In the genomic region with DNA sequence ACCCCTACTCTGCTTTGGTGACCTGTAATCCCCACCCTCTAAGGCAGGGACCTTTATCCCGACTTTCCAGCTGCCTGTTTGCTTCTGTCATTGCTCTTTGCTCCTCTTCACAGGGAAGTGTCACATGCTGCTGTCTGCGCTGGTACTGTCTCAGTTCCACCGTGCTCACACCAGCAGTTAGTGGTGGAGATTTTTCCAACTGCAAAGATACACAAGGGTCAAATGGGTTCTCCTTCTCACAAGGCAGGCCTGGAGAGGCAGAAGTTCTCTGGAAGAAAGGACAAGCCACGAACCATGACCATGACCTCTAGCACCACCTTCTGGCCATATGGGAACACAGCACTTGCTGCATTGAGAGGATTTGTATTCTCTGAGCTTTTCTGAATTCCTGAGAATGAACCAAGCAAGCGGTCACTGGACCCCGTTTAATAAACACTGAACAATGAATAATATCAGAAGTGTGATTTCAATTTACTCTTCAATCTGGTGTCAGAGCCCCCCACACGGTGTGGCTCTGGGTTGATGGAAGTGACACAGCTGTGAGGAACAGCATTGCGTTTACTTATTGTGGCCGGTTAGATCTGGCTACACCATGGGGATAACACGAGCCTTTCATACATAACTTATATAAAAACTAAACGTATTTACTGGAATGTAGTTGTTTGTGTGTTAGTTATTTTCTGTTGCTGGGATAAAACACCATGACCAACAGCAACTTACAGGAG, we compare ENCODE assay signal across 9 mouse cellular contexts. TPM values are rescaled to one million over a fixed set of nuclear protein-coding genes. Genes with fewer than 3 reads are reported as not detected.
DNase-seq lines count a peak whose midpoint lies in the region; ATAC-seq and TF ChIP-seq lines count a peak whose summit lies in the region.
"Had no signal": no experiment of that assay in that cellular context is flagged by ENCODE, and none has a peak within 500 bp of the region (broad histone marks: within the 10 kb centered on the region; RNA-seq: fewer than 3 reads in every experiment).

No protein-coding gene starts in this region.

- no peak overlapping the region for H3K4me3 ChIP-seq in left cerebral cortex, adult 2 months
- no peak overlapping the region for H3K4me3 ChIP-seq in forebrain, embryonic 10.5 days
- no peak overlapping the region for H3K4me3 ChIP-seq in hindbrain, embryonic 12.5 days
- H3K4me3 ChIP-seq in small intestine, adult 2 months (ENCODE audit: low read depth, low read length) = no peak overlapping the region
- H3K4me3 ChIP-seq: liver, embryonic 15.5 days had no signal

- no peak overlapping the region for H3K4me2 ChIP-seq in hindbrain, embryonic 12.5 days (replicated peaks)
- H3K4me2 ChIP-seq: liver, embryonic 15.5 days had no signal

- peaks cover 11% of the 10 kb centered on the region; the same call in 1 of the 2 replicates for H3K4me1 ChIP-seq in forebrain, embryonic 10.5 days
- H3K4me1 ChIP-seq in hindbrain, embryonic 12.5 days = peaks cover 3% of the 10 kb centered on the region; the same call in 1 of the 2 replicates
- H3K4me1 ChIP-seq in small intestine, adult 2 months (ENCODE audit: control insufficient read depth, insufficient read depth, insufficient read length, low read length) = no peaks in the 10 kb centered on the region

- H3K9ac ChIP-seq in hindbrain, embryonic 12.5 days = no peak overlapping the region
- H3K9ac ChIP-seq: liver, embryonic 15.5 days had no signal

- peak; percentile 52 to 63 for DNase-seq in left cerebral cortex, adult 2 months (ENCODE audit: extremely low spot score in 1 of 2, low spot score in 2 of 2)
- DNase-seq in left cerebral cortex, adult 11 months (ENCODE audit: low spot score) = no peak
- DNase-seq in c-Kit-negative CD71-positive TER-119-positive erythroid progenitor cells, embryonic 14.5 days (ENCODE audit: low read depth, low spot score) = peak; percentile 66
- peak; percentile 65 for DNase-seq in forebrain, embryonic 10.5 days (ENCODE audit: extremely low spot score, low spot score)
- peak; percentile 66 for DNase-seq in layer of hippocampus, adult 9-11 months

- H3K36me3 ChIP-seq in forebrain, embryonic 10.5 days (replicated peaks) = no peaks in the 10 kb centered on the region
- peaks cover 7% of the 10 kb centered on the region; the same call in 1 of the 2 replicates for H3K36me3 ChIP-seq in hindbrain, embryonic 12.5 days
- H3K36me3 ChIP-seq in small intestine, adult 2 months (ENCODE audit: control insufficient read depth, insufficient read depth, low read length) = no peaks in the 10 kb centered on the region

- no peak for TF ChIP-seq POLR2A in small intestine, adult 2 months (IDR thresholded peaks at IDR 0.05; ENCODE audit: low read depth, low read length)

- ATAC-seq in hindbrain, embryonic 12.5 days (ENCODE audit: low FRiP score) = peak; percentile 48; the same call in 1 of the 2 replicates
- peak; percentile 75 for ATAC-seq in megakaryocyte progenitor cell, adult 5-6 weeks (replicated peaks; ENCODE audit: poor library complexity)

- TF ChIP-seq CTCF in left cerebral cortex, adult 2 months (IDR thresholded peaks at IDR 0.05) = peak; percentile 82
- TF ChIP-seq CTCF in small intestine, adult 2 months (IDR thresholded peaks at IDR 0.05; ENCODE audit: extremely low read depth, insufficient read length, insufficient replicate concordance, low read depth, low read length) = peak; percentile 57; the same call in 1 of the 2 replicates

- no peaks in the 10 kb centered on the region for H3K9me3 ChIP-seq in forebrain, embryonic 10.5 days
- H3K9me3 ChIP-seq in hindbrain, embryonic 12.5 days (replicated peaks) = no peaks in the 10 kb centered on the region
- H3K9me3 ChIP-seq: liver, embryonic 15.5 days had no signal

- H3K27me3 ChIP-seq in forebrain, embryonic 10.5 days (ENCODE audit: poor library complexity, severe bottlenecking) = peaks cover 10% of the 10 kb centered on the region; the same call in 1 of the 2 replicates
- H3K27me3 ChIP-seq in hindbrain, embryonic 12.5 days = no peaks in the 10 kb centered on the region
- no peaks in the 10 kb centered on the region for H3K27me3 ChIP-seq in small intestine, adult 2 months (ENCODE audit: control insufficient read depth, insufficient read depth, low read length)

- intact Hi-C loops in left cerebral cortex, adult 2 months (cut with DNase I) = loop anchor here (1.0 kb wide), 1 partner anchor 107 kb away; no protein-coding TSS in a partner anchor

- no peak overlapping the region for H3K27ac ChIP-seq in left cerebral cortex, adult 2 months
- no peak overlapping the region for H3K27ac ChIP-seq in forebrain, embryonic 10.5 days
- H3K27ac ChIP-seq in hindbrain, embryonic 12.5 days = no peak overlapping the region
- no peak overlapping the region for H3K27ac ChIP-seq in small intestine, adult 2 months (ENCODE audit: insufficient read depth, low read depth, low read length)
- H3K27ac ChIP-seq: liver, embryonic 15.5 days had no signal

- 42% methylated on average over 11 of the region's 11 CpGs for WGBS in forebrain, embryonic 10.5 days
- WGBS in hindbrain, embryonic 12.5 days = 37% methylated on average over 11 of the region's 11 CpGs
- WGBS in small intestine, adult 2 months = 27% methylated on average over 11 of the region's 11 CpGs

RNA-seq across cellular contexts. Expression of gene Adra1d, which starts 32.0 kb away (rescaled TPM):
- 10 to 100 TPM; 64.3 to 65.7 TPM for total RNA-seq in left cerebral cortex, adult 2 months (2021)
- 0.19 TPM in 1 of 2 replicates, not detected in the other for polyA plus RNA-seq in forebrain, embryonic 10.5 days (2016; fragmentation: Nextera tagmentation; extraction: Ambion mirVana)
- polyA plus RNA-seq in hindbrain, embryonic 12.5 days (2016; fragmentation: Nextera tagmentation; extraction: Ambion mirVana) = 0.50 and 0.74 TPM in 2 replicates
- not detected in 2 replicates for total RNA-seq in megakaryocyte progenitor cell, adult 5-6 weeks (2015)
- total RNA-seq in megakaryocyte progenitor cell, adult 5-6 weeks (2017) = not detected in 2 replicates
- 0.20 and 0.58 TPM in 2 replicates for polyA plus RNA-seq in small intestine, adult 2 months (2012; rRNA removed)

RNA-seq across cellular contexts. Expression of gene Smox, which starts 38.8 kb away (rescaled TPM):
- 10 to 100 TPM; 68.9 to 80.3 TPM for total RNA-seq in left cerebral cortex, adult 2 months (2021)
- polyA plus RNA-seq in forebrain, embryonic 10.5 days (2016; fragmentation: Nextera tagmentation; extraction: Ambion mirVana) = 31.7 TPM in 2 replicates
- polyA plus RNA-seq in hindbrain, embryonic 12.5 days (2016; fragmentation: Nextera tagmentation; extraction: Ambion mirVana) = 47.0 and 49.3 TPM in 2 replicates
- 4.6 and 5.7 TPM in 2 replicates for total RNA-seq in megakaryocyte progenitor cell, adult 5-6 weeks (2015)
- total RNA-seq in megakaryocyte progenitor cell, adult 5-6 weeks (2017) = 7.8 and 8.7 TPM in 2 replicates
- polyA plus RNA-seq in small intestine, adult 2 months (2012; rRNA removed) = 14.1 and 28.7 TPM in 2 replicates
